Mouse (Mus musculus) hematopoietic stem cell, adult 5-6 weeks (primary cell): Measurements from ENCODE around the gene C8a. TPM values are rescaled to one million over a fixed set of nuclear protein-coding genes. Genes with fewer than 3 reads are reported as not detected.

ENCODE experiments used
- ATAC-seq, 2 experiments: fragments of 125-278 bp in 1 of 2; replicated peaks in 1 of 2; 2 replicates each; pipeline ENCODE4 v1.8.0; 2016 to 2017; ENCODE audit warnings: inconsistent platforms in 2 of 2, mild to moderate bottlenecking in 2 of 2, moderate number of reproducible peaks in 2 of 2, low read depth in 1 of 2, moderate TSS enrichment in 1 of 2; ENCODE audit not compliant: low FRiP score in 2 of 2, poor library complexity in 2 of 2, severe bottlenecking in 2 of 2, insufficient read depth in 1 of 2, low TSS enrichment in 1 of 2
- total RNA-seq: library from RNA; stranded (forward); fragments of 172-1452, 232-1000 nt; gene quantifications from 2 replicates; pipeline ENCODE4 v1.2.3, GENCODE M21; 2017

C8a gene
- total RNA-seq = not detected in 2 replicates

- ATAC-seq = no peak
These were observed at the start of gene C8a for GRCm38 (mm10) chr4:104876323-104876722. Gene C8a (minus strand): TSS chr4:104876398.

GRCm38 (mm10) chr4:104925383-104925782 lies 49.2 kb upstream of the C8a start:
- ATAC-seq = no peak

- ATAC-seq = no peak
These were observed 41.8 kb upstream of the C8a start for GRCm38 (mm10) chr4:104918017-104918416.

- no peak for ATAC-seq
These were observed 38.6 kb upstream of the C8a start for GRCm38 (mm10) chr4:104914711-104915247.

- ATAC-seq = peak in 1 of 2 experiments; percentile 37; a peak in 1 of 4 replicates
These were observed 37.3 kb upstream of the C8a start, which contains the start of gene Fyb2 for GRCm38 (mm10) chr4:104913291-104914129. Gene Fyb2 (plus strand): TSS chr4:104913456.

- ATAC-seq = peak; percentile 80 to 89
These were observed 35.5 kb upstream of the C8a start for GRCm38 (mm10) chr4:104911685-104912084.

- ATAC-seq = no peak
These were observed 28.9 kb upstream of the C8a start for GRCm38 (mm10) chr4:104905049-104905448.

- ATAC-seq = no peak
These were observed 26.6 kb upstream of the C8a start for GRCm38 (mm10) chr4:104902836-104903235.

- peak; percentile 69 to 71; a peak in 3 of 4 replicates for ATAC-seq
These were observed 18.0 kb upstream of the C8a start for GRCm38 (mm10) chr4:104894004-104894734.

GRCm38 (mm10) chr4:104893588-104893987 lies 17.4 kb upstream of the C8a start:
- no peak for ATAC-seq

GRCm38 (mm10) chr4:104891708-104892107 lies 15.5 kb upstream of the C8a start:
- no peak for ATAC-seq

- ATAC-seq = no peak
These were observed 12.5 kb upstream of the C8a start for GRCm38 (mm10) chr4:104888499-104889262.

- ATAC-seq = no peak
These were observed 11.3 kb upstream of the C8a start for GRCm38 (mm10) chr4:104887486-104887885.

- no peak for ATAC-seq
These were observed 366 bp downstream of the C8a start for GRCm38 (mm10) chr4:104875832-104876231.

- ATAC-seq = no peak
These were observed 6.0 kb downstream of the C8a start for GRCm38 (mm10) chr4:104870196-104870595.

GRCm38 (mm10) chr4:104869581-104869980 lies 6.6 kb downstream of the C8a start:
- no peak for ATAC-seq

GRCm38 (mm10) chr4:104864397-104864796 lies 11.8 kb downstream of the C8a start:
- no peak for ATAC-seq
